Mouse (Mus musculus) myocyte (in vitro differentiated cells): ENCODE measurements around the gene Gpc1.
A peak's percentile ranks its signal among the peaks of the same experiment; 100 is the strongest.

Experiments
- MYOD1 ChIP-seq, 3 experiments: IDR thresholded peaks; one replicate each; pipeline ENCODE4 v1.6.1; 2011; ENCODE audit warnings: control low read depth in 2 of 3, low read depth in 2 of 3, mild to moderate bottlenecking in 2 of 3, moderate library complexity in 1 of 3; ENCODE audit not compliant: insufficient read length in 2 of 3, control insufficient read depth in 1 of 3
- TCF12 ChIP-seq: IDR thresholded peaks from one replicate; pipeline ENCODE4 v1.6.1; 2011; ENCODE audit warnings: mild to moderate bottlenecking, control low read depth; ENCODE audit not compliant: poor library complexity, insufficient read depth, severe bottlenecking

DNA sequence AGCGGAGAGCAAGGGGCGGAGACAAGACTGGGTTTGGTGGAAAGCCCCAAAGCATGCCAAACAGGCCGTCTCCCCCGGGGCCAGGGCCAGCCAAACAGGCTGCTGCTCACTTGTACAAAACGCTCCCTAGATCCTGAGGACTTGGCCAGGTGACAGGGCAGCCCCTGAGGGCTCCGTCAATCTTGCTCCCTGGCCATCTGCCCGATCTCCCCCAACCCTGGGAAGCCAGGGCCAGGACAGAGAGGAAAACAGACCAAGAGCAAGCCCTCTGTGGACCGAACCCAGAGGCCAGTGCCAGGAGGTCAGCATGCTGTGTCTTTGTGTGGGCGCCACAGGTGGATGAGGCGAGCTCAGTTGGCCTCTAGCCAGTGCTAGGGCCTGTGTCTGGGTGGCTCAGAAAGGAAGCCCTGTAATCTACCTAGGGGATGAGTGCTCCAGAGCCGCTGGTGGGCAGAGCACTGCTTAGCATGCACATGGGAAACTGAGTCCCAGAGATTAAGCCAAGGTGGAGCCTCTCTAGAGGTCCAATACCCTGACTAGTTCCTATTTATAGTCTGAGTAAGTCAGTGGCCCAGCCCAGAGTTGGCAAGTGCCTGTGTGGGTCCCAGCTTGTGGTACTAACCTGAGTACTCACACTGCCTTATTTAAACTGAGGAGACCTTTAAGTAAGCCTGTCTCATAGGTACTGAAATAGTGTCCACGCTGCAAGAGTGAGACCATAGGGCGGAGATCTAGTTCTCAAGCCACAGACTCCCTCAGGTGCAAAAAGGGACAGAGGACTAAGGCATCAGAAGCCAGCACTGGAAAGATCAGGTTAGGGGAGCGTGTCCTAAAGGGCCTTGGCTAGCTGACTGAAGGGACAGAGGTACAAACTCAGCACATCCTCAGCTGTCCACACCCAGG, 6.7 kb downstream of the Gpc1 start:
- TF ChIP-seq MYOD1 (IDR thresholded peaks at IDR 0.05; ENCODE audit: control insufficient read depth in 1 of 3, insufficient read length in 2 of 3, low read depth in 2 of 3) (peak in 2 of 3 experiments; percentile 45 to 64), TCF12 (no peak)
